Mouse (Mus musculus): Measurements from ENCODE around the gene Styk1. TPM values are rescaled to one million over a fixed set of nuclear protein-coding genes. Genes with fewer than 3 reads are reported as not detected.

Gene Styk1
- polyA plus RNA-seq, 1 experiment from 2014 or later = 3.9 TPM

GRCm38 (mm10) chr6:131362987-131363765 is 9.8 kb upstream of the Styk1 start:
- Histone ChIP-seq H3K9me3 (replicated peaks) (no peaks in the 10 kb centered on the region), H3K4me2 (no peak overlapping the region), H3K27ac (no peak overlapping the region), H3K4me1 (no peaks in the 10 kb centered on the region), H3K27me3 (no peaks in the 10 kb centered on the region), H3K36me3 (peaks cover 46% of the 10 kb centered on the region), H3K4me3 (replicated peaks) (no peak overlapping the region), H3K9ac (no peak overlapping the region)
- 79% methylated on average over 7 of the region's 7 CpGs for WGBS
- ATAC-seq (replicated peaks; ENCODE audit: low FRiP score) = no peak

- H3K27me3 ChIP-seq = no peaks in the 10 kb centered on the region
- 74% methylated on average over 5 of the region's 5 CpGs for WGBS
- H3K27ac ChIP-seq = no peak overlapping the region
- H3K4me3 ChIP-seq (replicated peaks) = no peak overlapping the region
- no peaks in the 10 kb centered on the region for H3K9me3 ChIP-seq (replicated peaks)
- no peak overlapping the region for H3K9ac ChIP-seq
- H3K4me1 ChIP-seq = no peaks in the 10 kb centered on the region
- no peak overlapping the region for H3K4me2 ChIP-seq
- ATAC-seq (replicated peaks; ENCODE audit: low FRiP score) = peak; percentile 64; the same call in 1 of the 2 replicates
- H3K36me3 ChIP-seq = peaks cover 22% of the 10 kb centered on the region
Measured at GRCm38 (mm10) chr6:131360693-131361092, 7.3 kb upstream of the Styk1 start.

DNA sequence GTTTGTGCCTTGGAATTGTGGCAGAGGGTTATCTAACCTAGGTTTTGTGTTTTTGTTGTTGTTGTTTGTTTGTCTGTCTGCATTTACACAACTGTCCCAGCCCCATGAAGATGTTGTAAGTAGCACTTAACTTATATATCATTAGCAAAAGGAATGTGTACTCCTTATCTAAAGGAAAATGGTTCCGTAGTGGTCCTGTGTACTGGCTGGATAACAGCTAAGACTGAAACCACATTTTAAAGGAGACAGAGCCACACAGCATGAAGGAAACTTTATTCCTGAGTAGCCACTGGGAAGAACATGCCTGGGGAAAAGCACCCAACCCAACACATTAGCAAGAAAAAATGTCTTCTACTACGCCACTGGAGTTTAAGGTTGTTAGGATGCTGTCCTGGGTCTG is 6.1 kb upstream of the Styk1 start:
- Histone ChIP-seq H3K9ac (no peak overlapping the region), H3K4me1 (no peaks in the 10 kb centered on the region), H3K36me3 (peaks cover 13% of the 10 kb centered on the region), H3K9me3 (replicated peaks) (no peaks in the 10 kb centered on the region), H3K27me3 (no peaks in the 10 kb centered on the region), H3K4me3 (replicated peaks) (no peak overlapping the region), H3K27ac (no peak overlapping the region), H3K4me2 (no peak overlapping the region)
- ATAC-seq (replicated peaks; ENCODE audit: low FRiP score) = no peak
- WGBS = 86% methylated on average over 2 of the region's 2 CpGs

DNA sequence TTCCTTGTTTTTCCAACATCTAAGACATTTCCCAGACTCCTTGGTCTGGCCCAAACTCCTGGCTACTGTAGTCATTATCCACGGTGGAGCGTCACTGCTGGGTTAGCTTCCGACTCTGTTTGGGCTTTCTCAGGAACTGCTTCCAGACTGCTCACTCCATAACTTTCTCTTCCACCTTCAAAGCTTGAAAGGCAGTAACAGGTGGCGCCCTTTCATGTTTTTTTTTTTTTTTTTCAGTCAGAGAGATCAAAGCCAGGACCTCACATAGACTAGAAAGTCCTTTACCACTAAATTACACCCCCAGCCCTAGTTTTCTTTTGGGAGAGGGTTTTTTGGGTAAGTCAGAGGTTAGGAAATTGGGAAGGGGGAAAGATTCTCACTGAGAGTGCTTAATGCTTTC is 1.5 kb upstream of the Styk1 start:
- 23% methylated on average over 4 of the region's 4 CpGs for whole genome bisulfite sequencing
- no peak overlapping the region for H3K4me3 ChIP-seq (replicated peaks)
- H3K9me3 ChIP-seq (replicated peaks) = no peaks in the 10 kb centered on the region
- no peak for ATAC-seq (replicated peaks; ENCODE audit: low FRiP score)
- no peaks in the 10 kb centered on the region for H3K27me3 ChIP-seq
- H3K4me1 ChIP-seq = peaks cover 6% of the 10 kb centered on the region
- H3K9ac ChIP-seq = no peak overlapping the region
- H3K36me3 ChIP-seq = no peaks in the 10 kb centered on the region
- no peak overlapping the region for H3K27ac ChIP-seq
- H3K4me2 ChIP-seq = no peak overlapping the region

- Histone ChIP-seq H3K9me3 (replicated peaks) (no peaks in the 10 kb centered on the region), H3K36me3 (no peaks in the 10 kb centered on the region), H3K4me2 (no peak overlapping the region), H3K27ac (0 out of 2 replicates have a peak overlapping the region, but pooled peaks have one; percentile 32), H3K9ac (no peak overlapping the region), H3K27me3 (no peaks in the 10 kb centered on the region), H3K4me1 (peaks cover 6% of the 10 kb centered on the region; the same call in 1 of the 2 replicates), H3K4me3 (replicated peaks) (no peak overlapping the region)
- peak; percentile 67 for ATAC-seq (replicated peaks; ENCODE audit: low FRiP score)
- WGBS = 36% methylated on average over 2 of the region's 2 CpGs
Measured at GRCm38 (mm10) chr6:131347026-131347425, 6.4 kb downstream of the Styk1 start.

DNA sequence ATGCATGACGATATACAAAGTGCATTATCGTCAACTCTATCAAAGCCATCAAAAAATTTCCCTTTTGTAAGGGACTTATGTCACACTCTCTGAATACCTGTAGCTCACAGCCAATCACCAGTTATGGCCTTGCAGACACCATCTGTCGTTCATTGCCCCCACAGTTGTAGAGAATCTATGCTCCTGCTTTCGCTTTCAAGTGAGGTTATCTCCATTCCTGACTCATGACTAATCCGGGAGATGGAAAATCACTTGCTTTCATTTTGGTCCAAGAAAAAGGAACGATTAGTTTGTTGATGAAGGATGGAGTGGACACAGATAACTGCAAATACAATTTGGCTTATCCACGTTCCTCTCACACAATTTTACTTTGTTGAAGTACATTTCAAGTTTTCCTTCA is 9.1 kb downstream of the Styk1 start:
- H3K9ac ChIP-seq = no peak overlapping the region
- no peaks in the 10 kb centered on the region for H3K27me3 ChIP-seq
- no peak for ATAC-seq (replicated peaks; ENCODE audit: low FRiP score)
- no peak overlapping the region for H3K4me3 ChIP-seq (replicated peaks)
- H3K27ac ChIP-seq = no peak overlapping the region
- whole genome bisulfite sequencing = 82% methylated on average over 7 of the region's 7 CpGs
- no peak overlapping the region for H3K4me2 ChIP-seq
- H3K4me1 ChIP-seq = peaks cover 6% of the 10 kb centered on the region; the same call in 1 of the 2 replicates
- H3K9me3 ChIP-seq (replicated peaks) = no peaks in the 10 kb centered on the region
- no peaks in the 10 kb centered on the region for H3K36me3 ChIP-seq

- Histone ChIP-seq H3K27me3 (no peaks in the 10 kb centered on the region), H3K4me2 (no peak overlapping the region), H3K36me3 (no peaks in the 10 kb centered on the region), H3K4me1 (no peaks in the 10 kb centered on the region), H3K4me3 (replicated peaks) (no peak overlapping the region), H3K9ac (no peak overlapping the region), H3K9me3 (replicated peaks) (no peaks in the 10 kb centered on the region), H3K27ac (no peak overlapping the region)
- WGBS = 62% methylated on average over 3 of the region's 3 CpGs
- no peak for ATAC-seq (replicated peaks; ENCODE audit: low FRiP score)
Measured at GRCm38 (mm10) chr6:131340082-131340481, 13.3 kb downstream of the Styk1 start.

GRCm38 (mm10) chr6:131339309-131339708 is 14.1 kb downstream of the Styk1 start:
- no peak overlapping the region for H3K27ac ChIP-seq
- no peak overlapping the region for H3K4me2 ChIP-seq
- 85% methylated on average over 3 of the region's 3 CpGs for WGBS
- H3K36me3 ChIP-seq = no peaks in the 10 kb centered on the region
- no peaks in the 10 kb centered on the region for H3K4me1 ChIP-seq
- H3K27me3 ChIP-seq = no peaks in the 10 kb centered on the region
- no peaks in the 10 kb centered on the region for H3K9me3 ChIP-seq (replicated peaks)
- ATAC-seq (replicated peaks; ENCODE audit: low FRiP score) = no peak
- no peak overlapping the region for H3K4me3 ChIP-seq (replicated peaks)
- no peak overlapping the region for H3K9ac ChIP-seq

- WGBS = 68% methylated on average over 1 of the region's 1 CpGs
- no peaks in the 10 kb centered on the region for H3K36me3 ChIP-seq
- no peak overlapping the region for H3K4me3 ChIP-seq (replicated peaks)
- ATAC-seq (replicated peaks; ENCODE audit: low FRiP score) = no peak
- no peak overlapping the region for H3K27ac ChIP-seq
- no peaks in the 10 kb centered on the region for H3K9me3 ChIP-seq (replicated peaks)
- no peaks in the 10 kb centered on the region for H3K27me3 ChIP-seq
- H3K4me2 ChIP-seq = no peak overlapping the region
- no peaks in the 10 kb centered on the region for H3K4me1 ChIP-seq
- H3K9ac ChIP-seq = no peak overlapping the region
Measured at GRCm38 (mm10) chr6:131338787-131339186, 14.6 kb downstream of the Styk1 start.

- WGBS = 82% methylated on average over 2 of the region's 2 CpGs
- Histone ChIP-seq H3K4me1 (no peaks in the 10 kb centered on the region), H3K27ac (no peak overlapping the region), H3K4me3 (replicated peaks) (no peak overlapping the region), H3K27me3 (no peaks in the 10 kb centered on the region), H3K9ac (no peak overlapping the region), H3K4me2 (no peak overlapping the region), H3K9me3 (replicated peaks) (no peaks in the 10 kb centered on the region), H3K36me3 (no peaks in the 10 kb centered on the region)
- ATAC-seq (replicated peaks; ENCODE audit: low FRiP score) = no peak
Measured at GRCm38 (mm10) chr6:131327076-131327475, 26.3 kb downstream of the Styk1 start.

- no peak for ATAC-seq (replicated peaks; ENCODE audit: low FRiP score)
- Histone ChIP-seq H3K4me3 (replicated peaks) (no peak overlapping the region), H3K4me1 (no peaks in the 10 kb centered on the region), H3K9ac (no peak overlapping the region), H3K27me3 (no peaks in the 10 kb centered on the region), H3K9me3 (replicated peaks) (no peaks in the 10 kb centered on the region), H3K36me3 (no peaks in the 10 kb centered on the region), H3K27ac (no peak overlapping the region), H3K4me2 (no peak overlapping the region)
- 53% methylated on average over 3 of the region's 3 CpGs for WGBS
Measured at GRCm38 (mm10) chr6:131321854-131322639, 31.4 kb downstream of the Styk1 start.

All from kidney, embryonic 15.5 days (tissue).